Mouse (Mus musculus) heart, embryonic 12.5 days (tissue): ENCODE measurements around the gene Cyb561d2. TPM values are rescaled to one million over a fixed set of nuclear protein-coding genes. Genes with fewer than 3 reads are reported as not detected.
"Not testable (repeated sequence)": the region's sequence is repeated elsewhere in the genome, so short reads cannot be mapped to it uniquely, and the experiment has no call there.

Experiments used
- ATAC-seq: fragments of 200-750 bp; cut with Nextera tagmentation; 2 replicates; pipeline ENCODE4 v1.8.0; 2017; ENCODE audit warnings: moderate TSS enrichment, moderate library complexity; ENCODE audit not compliant: insufficient number of reproducible peaks, low FRiP score
- H3K27ac ChIP-seq: fragments of 300-500 bp; sonication (generic); 2 replicates; pipeline ENCODE4 v1.5.1; 2016; ENCODE audit warnings: mild to moderate bottlenecking, moderate library complexity; ENCODE audit not compliant: poor library complexity, severe bottlenecking
- H3K27me3 ChIP-seq: fragments of 300-500 bp; sonication (generic); replicated peaks from 2 replicates; pipeline ENCODE4 v1.6.1; 2016; ENCODE audit warnings: mild to moderate bottlenecking, moderate library complexity
- H3K36me3 ChIP-seq: fragments of 300-500 bp; sonication (generic); 2 replicates; pipeline ENCODE4 v1.6.1; 2016; ENCODE audit warnings: mild to moderate bottlenecking, moderate library complexity
- H3K4me1 ChIP-seq: fragments of 300-500 bp; sonication (generic); replicated peaks from 2 replicates; pipeline ENCODE4 v1.6.1; 2016; ENCODE audit warnings: mild to moderate bottlenecking
- H3K4me2 ChIP-seq: fragments of 300-500 bp; sonication (generic); 2 replicates; pipeline ENCODE4 v1.6.1; 2016; ENCODE audit warnings: mild to moderate bottlenecking, moderate library complexity
- H3K4me3 ChIP-seq: fragments of 300-500 bp; sonication (generic); 2 replicates; pipeline ENCODE4 v1.5.1; 2016; ENCODE audit warnings: mild to moderate bottlenecking
- H3K9ac ChIP-seq: fragments of 300-500 bp; sonication (generic); 2 replicates; pipeline ENCODE4 v1.6.1; 2016; ENCODE audit warnings: mild to moderate bottlenecking, moderate library complexity
- H3K9me3 ChIP-seq: fragments of 300-500 bp; sonication (generic); replicated peaks from 2 replicates; pipeline ENCODE4 v1.6.1; 2016; ENCODE audit warnings: mild to moderate bottlenecking, moderate library complexity
- WGBS: fragments of 180-500 bp; shearing (Covaris S2); methylation state at CpG from one replicate; pipeline ENCODE4 v1.1.7; 2016; 5-methylcytosine and 5-hydroxymethylcytosine counted together
- polyA plus RNA-seq: library from polyadenylated mRNA; unstranded; fragments of >200 nt; fragmentation: Nextera tagmentation; extraction: Ambion mirVana; gene quantifications from 2 replicates; pipeline ENCODE4 v1.2.1, GENCODE M21; 2016

The Cyb561d2 gene
- polyA plus RNA-seq, 1 experiment from 2014 or later = 18.4 TPM

GRCm38 (mm10) chr9:107570845-107571244, 28.9 kb upstream of the Cyb561d2 start:
- Histone ChIP-seq H3K4me1 (peaks cover 49% of the 10 kb centered on the region), H3K9ac (peak overlapping the region; percentile 88), H3K4me2 (peak overlapping the region; percentile 91), H3K27ac (peak overlapping the region; percentile 22; the same call in 1 of the 2 replicates), H3K36me3 (peaks cover 46% of the 10 kb centered on the region), H3K27me3 (no peaks in the 10 kb centered on the region), H3K9me3 (no peaks in the 10 kb centered on the region), H3K4me3 (peak overlapping the region; percentile 88)
- ATAC-seq = no peak
- 49% methylated on average over 21 of the region's 21 CpGs for WGBS

- Histone ChIP-seq H3K9me3 (no peaks in the 10 kb centered on the region), H3K9ac (peak overlapping the region; percentile 88), H3K4me1 (peaks cover 55% of the 10 kb centered on the region), H3K36me3 (peaks cover 51% of the 10 kb centered on the region), H3K4me3 (peak overlapping the region; percentile 88), H3K4me2 (peak overlapping the region; percentile 91), H3K27ac (peak overlapping the region; percentile 71), H3K27me3 (no peaks in the 10 kb centered on the region)
- WGBS = 57% methylated on average over 13 of the region's 13 CpGs
- ATAC-seq = no peak
Observed at GRCm38 (mm10) chr9:107570016-107570415, 28.0 kb upstream of the Cyb561d2 start.

GRCm38 (mm10) chr9:107569270-107569669, 27.3 kb upstream of the Cyb561d2 start:
- peak overlapping the region; percentile 71 for H3K27ac ChIP-seq
- H3K4me2 ChIP-seq = peak overlapping the region; percentile 91
- ATAC-seq = peak; percentile 37
- under 1% methylated on average over 23 of the region's 23 CpGs for WGBS
- H3K36me3 ChIP-seq = peaks cover 49% of the 10 kb centered on the region
- H3K4me1 ChIP-seq = peaks cover 61% of the 10 kb centered on the region
- peak overlapping the region; percentile 88 for H3K9ac ChIP-seq
- no peaks in the 10 kb centered on the region for H3K9me3 ChIP-seq
- no peaks in the 10 kb centered on the region for H3K27me3 ChIP-seq
- peak overlapping the region; percentile 88 for H3K4me3 ChIP-seq

GRCm38 (mm10) chr9:107568331-107569261, 26.6 kb upstream of the Cyb561d2 start:
- H3K4me1 ChIP-seq = peaks cover 68% of the 10 kb centered on the region
- under 1% methylated on average over 41 of the region's 41 CpGs for WGBS
- H3K36me3 ChIP-seq = peaks cover 46% of the 10 kb centered on the region

GRCm38 (mm10) chr9:107567702-107568319, 25.8 kb upstream of the Cyb561d2 start, which contains the start of gene Hyal2:
Gene Hyal2 (plus strand): TSS chr9:107567945.
- H3K4me1 ChIP-seq = peaks cover 70% of the 10 kb centered on the region
- peak within 1 kb of the TSS; percentile 91 for H3K4me2 ChIP-seq
- no peaks in the 10 kb centered on the region for H3K9me3 ChIP-seq
- peak within 1 kb of the TSS; percentile 71 for H3K27ac ChIP-seq
- H3K27me3 ChIP-seq = no peaks in the 10 kb centered on the region
- peak within 1 kb of the TSS; percentile 88 for H3K9ac ChIP-seq
- no peak for ATAC-seq
- peak within 1 kb of the TSS; percentile 88 for H3K4me3 ChIP-seq
- peaks cover 38% of the 10 kb centered on the region for H3K36me3 ChIP-seq
- WGBS = 6% methylated on average over 18 of the region's 18 CpGs

More at GRCm38 (mm10) chr9:107568331-107569261, 26.6 kb upstream of the Cyb561d2 start:
- Histone ChIP-seq H3K27me3 (no peaks in the 10 kb centered on the region), H3K9ac (peak overlapping the region; percentile 88), H3K4me3 (peak overlapping the region; percentile 88), H3K9me3 (no peaks in the 10 kb centered on the region), H3K27ac (peak overlapping the region; percentile 71), H3K4me2 (peak overlapping the region; percentile 91)
- ATAC-seq = peak; percentile 85

- peak; percentile 29 for ATAC-seq
- 45% methylated on average over 3 of the region's 3 CpGs for WGBS
- peak overlapping the region; percentile 91 for H3K4me2 ChIP-seq
Observed at GRCm38 (mm10) chr9:107566855-107567254, 24.9 kb upstream of the Cyb561d2 start.

GRCm38 (mm10) chr9:107566041-107566709, 24.2 kb upstream of the Cyb561d2 start:
- no peak overlapping the region for H3K4me3 ChIP-seq
- no peaks in the 10 kb centered on the region for H3K27me3 ChIP-seq
- WGBS = 54% methylated on average over 15 of the region's 15 CpGs
- peak overlapping the region; percentile 91 for H3K4me2 ChIP-seq
- peak overlapping the region; percentile 71 for H3K27ac ChIP-seq
- H3K9ac ChIP-seq = 0 out of 2 replicates have a peak overlapping the region, but pooled peaks have one; percentile 5
- H3K4me1 ChIP-seq = peaks cover 56% of the 10 kb centered on the region
- peaks cover 34% of the 10 kb centered on the region for H3K36me3 ChIP-seq
- no peak for ATAC-seq
- H3K9me3 ChIP-seq = no peaks in the 10 kb centered on the region

More at GRCm38 (mm10) chr9:107566855-107567254, 24.9 kb upstream of the Cyb561d2 start:
- H3K36me3 ChIP-seq = peaks cover 34% of the 10 kb centered on the region
- H3K4me1 ChIP-seq = peaks cover 63% of the 10 kb centered on the region
- no peaks in the 10 kb centered on the region for H3K27me3 ChIP-seq
- peak overlapping the region; percentile 88; the same call in 1 of the 2 replicates for H3K4me3 ChIP-seq
- peak overlapping the region; percentile 71 for H3K27ac ChIP-seq
- H3K9ac ChIP-seq = no peak overlapping the region
- H3K9me3 ChIP-seq = no peaks in the 10 kb centered on the region

GRCm38 (mm10) chr9:107565556-107565955, 23.6 kb upstream of the Cyb561d2 start:
- peak overlapping the region; percentile 32; the same call in 1 of the 2 replicates for H3K9ac ChIP-seq
- 0 out of 2 replicates have a peak overlapping the region, but pooled peaks have one; percentile 4 for H3K4me3 ChIP-seq
- peaks cover 34% of the 10 kb centered on the region for H3K36me3 ChIP-seq
- 44% methylated on average over 5 of the region's 5 CpGs for WGBS
- H3K27ac ChIP-seq = 0 out of 2 replicates have a peak overlapping the region, but pooled peaks have one; percentile 52
- H3K4me1 ChIP-seq = peaks cover 50% of the 10 kb centered on the region
- not testable (repeated sequence) for H3K27me3 ChIP-seq, H3K9me3 ChIP-seq, ATAC-seq
- peak overlapping the region; percentile 37; the same call in 1 of the 2 replicates for H3K4me2 ChIP-seq

- Histone ChIP-seq H3K9ac (peak within 1 kb of the TSS; percentile 91), H3K27ac (peak within 1 kb of the TSS; percentile 78), H3K9me3 (no peaks in the 10 kb centered on the region), H3K4me3 (peak within 1 kb of the TSS; percentile 98), H3K4me2 (peak within 1 kb of the TSS; percentile 91), H3K27me3 (no peaks in the 10 kb centered on the region), H3K36me3 (peaks cover 54% of the 10 kb centered on the region), H3K4me1 (peaks cover 42% of the 10 kb centered on the region)
- ATAC-seq = peak; percentile 93
- under 1% methylated on average over 46 of the region's 46 CpGs for WGBS
Observed at GRCm38 (mm10) chr9:107563029-107563581, 21.1 kb upstream of the Cyb561d2 start, which contains the start of gene Tusc2. Gene Tusc2 (plus strand): TSS chr9:107563255.

GRCm38 (mm10) chr9:107556346-107556745, 14.4 kb upstream of the Cyb561d2 start:
- no peaks in the 10 kb centered on the region for H3K9me3 ChIP-seq
- ATAC-seq = no peak
- H3K9ac ChIP-seq = peak overlapping the region; percentile 92
- H3K27me3 ChIP-seq = no peaks in the 10 kb centered on the region
- H3K4me1 ChIP-seq = peaks cover 47% of the 10 kb centered on the region
- WGBS = 60% methylated on average over 3 of the region's 3 CpGs
- H3K36me3 ChIP-seq = peaks cover 51% of the 10 kb centered on the region
- H3K4me2 ChIP-seq = peak overlapping the region; percentile 94
- peak overlapping the region; percentile 96; the same call in 1 of the 2 replicates for H3K27ac ChIP-seq
- peak overlapping the region; percentile 77 for H3K4me3 ChIP-seq
